Mouse (Mus musculus) forebrain, embryonic 16.5 days (tissue): ENCODE data around the gene Alox5ap. TPM values are rescaled to one million over a fixed set of nuclear protein-coding genes. Genes with fewer than 3 reads are reported as not detected.

Experiments
- ATAC-seq: fragments of 200-750 bp; cut with Nextera tagmentation; 2 replicates; pipeline ENCODE4 v1.8.0; 2017; ENCODE audit warnings: mild to moderate bottlenecking, moderate library complexity
- H3K27ac ChIP-seq: fragments of 300-500 bp; sonication (generic); 2 replicates; pipeline ENCODE4 v1.5.1; 2014; ENCODE audit warnings: low read length, control low read depth
- H3K27me3 ChIP-seq: fragments of 300-500 bp; sonication (generic); replicated peaks from 2 replicates; pipeline ENCODE4 v1.6.1; 2014; ENCODE audit warnings: low read length; ENCODE audit not compliant: control insufficient read depth, insufficient read depth
- H3K36me3 ChIP-seq: fragments of 300-500 bp; sonication (generic); 2 replicates; pipeline ENCODE4 v1.6.1; 2014; ENCODE audit not compliant: control insufficient read depth, insufficient read depth
- H3K4me1 ChIP-seq: fragments of 300-500 bp; sonication (generic); replicated peaks from 2 replicates; pipeline ENCODE4 v1.6.1; 2014; ENCODE audit warnings: low read length; ENCODE audit not compliant: control insufficient read depth, insufficient read depth
- H3K4me2 ChIP-seq: fragments of 300-500 bp; sonication (generic); 2 replicates; pipeline ENCODE4 v1.6.1; 2014; ENCODE audit warnings: mild to moderate bottlenecking, low read length, control low read depth
- H3K4me3 ChIP-seq: fragments of 300-500 bp; sonication (generic); replicated peaks from 2 replicates; pipeline ENCODE4 v1.5.1; 2014; ENCODE audit warnings: mild to moderate bottlenecking, low read length, control low read depth
- H3K9ac ChIP-seq: fragments of 300-500 bp; sonication (generic); replicated peaks from 2 replicates; pipeline ENCODE4 v1.6.1; 2014; ENCODE audit warnings: low read depth, low read length, control low read depth
- H3K9me3 ChIP-seq: fragments of 300-500 bp; sonication (generic); 2 replicates; pipeline ENCODE4 v1.6.1; 2016; ENCODE audit warnings: low read length; ENCODE audit not compliant: control insufficient read depth
- WGBS: fragments of 180-500 bp; shearing (Covaris S2); extraction: QIAGEN DNeasy Blood & Tissue Kit; methylation state at CpG from one replicate; pipeline ENCODE4 v1.1.7; 2014; 5-methylcytosine and 5-hydroxymethylcytosine counted together
- polyA plus RNA-seq: library from polyadenylated mRNA; unstranded; fragments of >200 nt; fragmentation: Nextera tagmentation; extraction: Ambion mirVana; gene quantifications from 2 replicates; pipeline ENCODE4 v1.2.1, GENCODE M21; 2015

Alox5ap gene
- 8.7 and 11.6 TPM in 2 replicates for polyA plus RNA-seq

DNA sequence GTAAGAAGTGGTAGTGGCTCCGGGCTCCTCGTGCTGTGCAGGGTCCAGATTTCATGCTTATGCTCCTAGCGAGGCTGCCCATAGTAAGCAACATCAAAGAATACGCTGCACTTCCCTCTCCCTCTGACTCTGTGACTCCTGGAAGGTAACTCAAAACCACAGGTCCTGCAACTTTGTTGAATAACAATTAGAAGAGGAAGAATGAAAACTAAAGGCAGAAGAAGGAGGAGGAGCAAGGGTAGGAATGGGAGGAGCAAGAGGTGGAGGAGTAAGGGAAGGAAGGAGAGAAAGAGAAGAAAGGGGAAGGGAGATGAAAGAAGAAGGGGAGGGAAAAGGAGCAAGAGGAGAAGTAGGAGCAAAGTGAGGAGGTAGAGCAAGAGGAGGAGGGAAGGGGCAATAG lies at the start of gene Alox5ap:
Alox5ap (plus strand) TSS at position 363 of the 400 bp plus-strand sequence.
- no peaks in the 10 kb centered on the region for H3K27me3 ChIP-seq
- H3K4me2 ChIP-seq: no peak within 1 kb of the TSS
- no peak within 1 kb of the TSS for H3K27ac ChIP-seq
- H3K4me3 ChIP-seq: no peak within 1 kb of the TSS
- no peak within 1 kb of the TSS for H3K9ac ChIP-seq
- H3K4me1 ChIP-seq: no peaks in the 10 kb centered on the region
- H3K9me3 ChIP-seq: no peaks in the 10 kb centered on the region
- H3K36me3 ChIP-seq: no peaks in the 10 kb centered on the region
- WGBS: 54% methylated on average over 4 of the region's 4 CpGs
- ATAC-seq: no peak

GRCm38 (mm10) chr5:149215540-149215939 lies 49.0 kb upstream of the Alox5ap start:
- no peaks in the 10 kb centered on the region for H3K4me1 ChIP-seq
- no peak overlapping the region for H3K27ac ChIP-seq
- H3K9ac ChIP-seq: no peak overlapping the region
- H3K9me3 ChIP-seq: no peaks in the 10 kb centered on the region
- H3K27me3 ChIP-seq: no peaks in the 10 kb centered on the region
- no peak overlapping the region for H3K4me2 ChIP-seq
- no peak overlapping the region for H3K4me3 ChIP-seq
- no peak for ATAC-seq
- WGBS: 97% methylated on average over 7 of the region's 7 CpGs
- H3K36me3 ChIP-seq: peaks cover 25% of the 10 kb centered on the region

DNA sequence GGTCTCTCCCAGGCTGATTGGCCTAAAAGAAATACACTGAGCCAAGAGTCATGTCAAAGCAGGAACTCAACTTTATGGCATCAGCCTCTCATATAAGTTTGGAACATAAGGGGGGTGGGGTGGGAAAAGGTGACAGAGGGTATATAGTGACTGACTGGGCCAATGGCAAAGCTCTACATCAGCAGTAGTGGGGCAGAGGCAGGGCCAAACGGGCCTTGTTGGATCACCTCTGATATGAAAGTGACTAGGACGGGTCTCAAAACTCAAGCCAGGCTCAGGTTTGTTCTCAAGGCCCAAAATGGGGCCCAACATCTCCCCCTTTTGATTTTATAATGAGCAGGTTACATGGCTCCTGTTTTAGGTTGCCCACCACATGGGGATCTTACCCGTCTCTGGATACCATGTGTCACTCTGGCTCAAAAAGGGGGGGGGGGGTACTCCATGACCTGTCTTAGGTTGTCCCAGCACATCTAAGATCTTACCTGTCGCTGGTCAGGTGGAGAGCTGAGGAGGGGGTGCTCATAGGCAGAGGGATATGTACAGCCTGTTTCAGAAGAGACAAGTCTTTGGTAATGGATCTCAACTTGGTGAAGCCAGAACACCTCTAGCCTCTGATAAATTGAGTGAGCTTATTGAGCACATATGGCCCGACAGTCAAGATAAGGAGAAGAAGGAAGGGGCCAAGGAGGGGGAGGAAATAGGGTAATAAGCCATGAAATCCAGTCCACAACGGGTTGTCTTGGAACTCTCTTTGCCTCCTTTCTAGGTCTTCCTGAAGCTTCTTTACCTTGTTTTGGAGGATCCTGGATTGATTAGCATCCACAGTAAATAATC lies 46.8 kb upstream of the Alox5ap start:
- no peak overlapping the region for H3K9ac ChIP-seq
- H3K9me3 ChIP-seq: no peaks in the 10 kb centered on the region
- no peak overlapping the region for H3K4me2 ChIP-seq
- no peak overlapping the region for H3K4me3 ChIP-seq
- 88% methylated on average over 6 of the region's 6 CpGs for WGBS
- no peaks in the 10 kb centered on the region for H3K27me3 ChIP-seq
- H3K27ac ChIP-seq: no peak overlapping the region
- no peaks in the 10 kb centered on the region for H3K4me1 ChIP-seq
- H3K36me3 ChIP-seq: peaks cover 16% of the 10 kb centered on the region
- ATAC-seq: no peak

GRCm38 (mm10) chr5:149219493-149219892 lies 45.1 kb upstream of the Alox5ap start:
- H3K9ac ChIP-seq: no peak overlapping the region
- no peak overlapping the region for H3K4me3 ChIP-seq
- ATAC-seq: no peak
- WGBS: 83% methylated on average over 3 of the region's 3 CpGs
- peaks cover 5% of the 10 kb centered on the region for H3K4me1 ChIP-seq
- H3K27me3 ChIP-seq: no peaks in the 10 kb centered on the region
- peaks cover 9% of the 10 kb centered on the region for H3K36me3 ChIP-seq
- no peak overlapping the region for H3K4me2 ChIP-seq
- H3K27ac ChIP-seq: no peak overlapping the region
- no peaks in the 10 kb centered on the region for H3K9me3 ChIP-seq

GRCm38 (mm10) chr5:149221355-149221754 lies 43.2 kb upstream of the Alox5ap start:
- Histone ChIP-seq H3K9ac (no peak overlapping the region), H3K9me3 (no peaks in the 10 kb centered on the region), H3K36me3 (no peaks in the 10 kb centered on the region; the same call in 1 of the 2 replicates), H3K4me2 (no peak overlapping the region), H3K4me3 (no peak overlapping the region), H3K27me3 (no peaks in the 10 kb centered on the region), H3K27ac (no peak overlapping the region), H3K4me1 (peaks cover 8% of the 10 kb centered on the region)
- ATAC-seq: no peak
- WGBS: 92% methylated on average over 4 of the region's 4 CpGs

- Histone ChIP-seq H3K27me3 (no peaks in the 10 kb centered on the region), H3K4me3 (no peak overlapping the region), H3K9ac (no peak overlapping the region), H3K9me3 (no peaks in the 10 kb centered on the region), H3K4me1 (peaks cover 8% of the 10 kb centered on the region), H3K36me3 (no peaks in the 10 kb centered on the region), H3K4me2 (no peak overlapping the region), H3K27ac (no peak overlapping the region)
- no peak for ATAC-seq
- WGBS: 15% methylated on average over 7 of the region's 7 CpGs
Measured at GRCm38 (mm10) chr5:149224666-149225065, 39.9 kb upstream of the Alox5ap start.

DNA sequence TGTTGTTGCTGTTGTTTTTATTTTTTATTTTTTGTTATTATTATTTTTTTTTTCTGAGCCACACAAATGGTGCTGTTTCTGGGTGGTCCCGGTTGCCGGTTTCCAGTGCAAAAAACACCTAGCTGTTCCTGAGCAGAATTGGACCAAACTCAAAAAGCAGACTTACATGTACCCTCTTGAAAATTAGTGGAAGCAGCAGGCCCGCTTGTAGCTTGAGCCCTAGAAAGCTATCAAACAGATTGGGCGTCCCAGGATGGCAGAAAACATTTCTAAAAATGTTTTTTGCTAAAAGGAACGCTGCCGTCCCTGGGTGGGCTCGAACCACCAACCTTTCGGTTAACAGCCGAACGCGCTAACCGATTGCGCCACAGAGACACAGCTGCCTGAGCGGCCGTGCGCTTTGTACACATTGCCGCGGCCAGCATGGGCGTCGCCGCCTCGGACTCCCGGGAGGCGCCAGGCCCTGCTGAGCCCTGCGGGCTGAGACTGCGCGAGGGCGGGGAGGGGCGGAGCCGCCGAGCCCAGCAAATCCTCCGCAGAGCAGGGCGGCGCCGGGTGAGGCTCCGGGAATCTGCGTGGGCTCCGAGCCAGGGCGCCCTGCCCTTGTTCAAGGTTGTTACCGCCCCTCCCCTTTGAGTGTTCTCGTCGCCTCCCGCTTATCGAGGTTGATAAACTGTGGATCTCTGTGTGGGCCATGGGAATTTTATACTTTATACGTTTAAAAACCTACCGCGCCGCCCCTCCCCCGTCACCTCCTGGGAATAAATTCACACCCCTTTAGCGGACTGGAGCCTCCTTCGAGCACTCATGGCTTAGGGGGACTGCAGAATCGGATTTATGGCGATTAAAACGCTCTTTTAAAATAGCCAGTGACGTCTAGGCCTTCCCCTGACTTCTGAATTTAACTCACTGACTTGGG lies 35.6 kb upstream of the Alox5ap start:
- Histone ChIP-seq H3K36me3 (no peaks in the 10 kb centered on the region), H3K4me1 (peaks cover 8% of the 10 kb centered on the region), H3K9ac (peak overlapping the region; percentile 65), H3K9me3 (no peaks in the 10 kb centered on the region; the same call in 1 of the 2 replicates), H3K4me2 (peak overlapping the region; percentile 54), H3K27me3 (no peaks in the 10 kb centered on the region), H3K4me3 (peak overlapping the region; percentile 55), H3K27ac (peak overlapping the region; percentile 90)
- peak; percentile 99 for ATAC-seq
- WGBS: 2% methylated on average over 54 of the region's 55 CpGs

DNA sequence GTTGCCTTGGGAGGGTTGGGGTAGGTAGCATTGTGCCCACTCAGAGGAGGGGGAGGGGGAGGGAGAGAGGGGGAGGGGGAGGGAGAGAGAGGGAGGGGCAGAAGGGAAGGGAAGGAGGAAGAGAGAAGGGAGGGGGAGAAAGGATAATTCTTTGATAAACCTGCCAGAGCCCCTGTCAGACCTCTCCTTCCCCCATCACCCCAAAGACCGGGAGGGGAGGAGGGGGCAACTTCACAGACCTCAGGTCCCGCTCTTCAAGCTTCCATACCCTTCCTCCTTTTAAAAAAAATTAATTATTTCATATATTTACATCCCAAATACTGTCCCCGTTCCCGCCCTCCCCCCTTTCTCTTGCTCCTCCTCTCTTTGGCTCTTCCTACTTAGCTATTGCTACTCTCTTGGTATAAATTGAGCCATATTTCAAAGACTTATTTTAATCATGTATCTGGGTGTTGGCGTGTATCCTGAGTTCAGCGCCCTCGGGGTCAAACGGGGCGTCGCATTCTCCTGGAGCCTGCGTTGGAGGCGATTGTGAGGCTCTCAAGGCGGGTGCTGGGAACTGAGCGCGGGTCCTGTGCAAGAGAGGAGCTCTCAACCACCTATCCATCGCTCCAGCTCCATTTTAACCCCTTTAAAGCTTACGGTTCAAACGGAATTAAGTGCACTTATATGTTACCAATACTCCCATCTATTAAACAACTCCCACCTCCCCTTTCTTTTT lies 34.8 kb upstream of the Alox5ap start:
- Histone ChIP-seq H3K36me3 (no peaks in the 10 kb centered on the region), H3K4me3 (peak overlapping the region; percentile 55), H3K9me3 (no peaks in the 10 kb centered on the region; the same call in 1 of the 2 replicates), H3K4me1 (peaks cover under 1% of the 10 kb centered on the region; the same call in 1 of the 2 replicates), H3K27me3 (no peaks in the 10 kb centered on the region), H3K4me2 (peak overlapping the region; percentile 54), H3K9ac (peak overlapping the region; percentile 65), H3K27ac (peak overlapping the region; percentile 90)
- WGBS: 74% methylated on average over 18 of the region's 18 CpGs
- no peak for ATAC-seq
